Comparison of ENCODE assay signal across 26 mouse cellular contexts in genomic region chr6:87318651-87319050, GRCm38 (mm10). TPM values are rescaled to one million over a fixed set of nuclear protein-coding genes. Genes with fewer than 3 reads are reported as not detected.
A peak's percentile ranks its signal among the peaks of the same experiment; 100 is the strongest.
DNase-seq lines count a peak whose midpoint lies in the region; TF ChIP-seq lines count a peak whose summit lies in the region.
"Had no signal": no experiment of that assay in that cellular context is flagged by ENCODE, and none has a peak within 500 bp of the region (broad histone marks: within the 10 kb centered on the region; RNA-seq: fewer than 3 reads in every experiment).

No protein-coding gene starts in this region.

- no peak overlapping the region for H3K4me3 ChIP-seq in gastrocnemius, adult 2 months
- H3K4me3 ChIP-seq: embryonic facial prominence, embryonic 13.5 days; embryonic facial prominence, embryonic 15.5 days; erythroblast, embryonic 14.5 days; forebrain, embryonic 10.5 days; forebrain, embryonic 12.5 days had no signal

- H3K27ac ChIP-seq in gastrocnemius, adult 2 months: peak overlapping the region; percentile 69
- H3K27ac ChIP-seq: embryonic facial prominence, embryonic 13.5 days; embryonic facial prominence, embryonic 15.5 days; forebrain, embryonic 10.5 days; forebrain, embryonic 12.5 days had no signal

- intact Hi-C loops in gastrocnemius, adult 2 months (cut with DNase I): no loop called here
- intact Hi-C loops in gastrocnemius, postnatal 14 days (cut with DNase I; ENCODE audit: low total_unique reads): no loop called here

- peak; percentile 27 for DNase-seq in gastrocnemius, adult 18-20 months (ENCODE audit: low spot score)
- no peak for DNase-seq in gastrocnemius, adult 8-10 months (ENCODE audit: low spot score in 2 of 2)
- DNase-seq in gastrocnemius, adult 2 months: peak; percentile 71
- DNase-seq in gastrocnemius, postnatal 14 days: peak; percentile 58
- no peak for DNase-seq in cerebellum, adult 9-10 months
- no peak for DNase-seq in frontal cortex, postnatal 10 days (ENCODE audit: low spot score in 2 of 2)
- DNase-seq: adrenal gland, adult 8-10 months; adrenal gland, postnatal 14 days; adrenal gland, postnatal 36 days; B cell, adult 2 months; cerebellum, adult 11-12 months; cerebellum, adult 2 months; cerebellum, adult 9-11 months; cerebellum, postnatal 14 days; cerebellum, postnatal 36 days; embryo, embryonic 11 days; forebrain, postnatal 0 days had no signal

- TF ChIP-seq CTCF in gastrocnemius, adult 2 months (IDR thresholded peaks at IDR 0.05): no peak

RNA-seq across cellular contexts. Expression of gene Antxr1, which starts 17.0 kb away (rescaled TPM):
- total RNA-seq in gastrocnemius, adult 18-20 months (2021): 1 to 10 TPM; 5.7 to 7.3 TPM
- 1 to 10 TPM; 3.6 to 7.0 (median 5.2) TPM for total RNA-seq in gastrocnemius, adult 8-10 months (2022)
- 10 to 100 TPM in 1 of 2 experiments, 1 to 10 TPM in 1; 6.2 to 15.9 TPM for total RNA-seq in gastrocnemius, adult 2 months (2021)
- 10 to 100 TPM; 26.6 to 37.9 TPM for total RNA-seq in gastrocnemius, postnatal 14 days (2021)

RNA-seq across cellular contexts. Expression of gene Gkn1, which starts 32.1 kb away (rescaled TPM):
- total RNA-seq in gastrocnemius, adult 18-20 months (2021): not detected
- total RNA-seq in gastrocnemius, adult 8-10 months (2022): not detected
- total RNA-seq in gastrocnemius, adult 2 months (2021): not detected
- total RNA-seq in gastrocnemius, postnatal 14 days (2021): not detected
- total RNA-seq: adrenal gland, adult 18-20 months; adrenal gland, adult 8-10 months; adrenal gland, postnatal 14 days; adrenal gland, postnatal 36 days; CH12.LX; common myeloid progenitor, adult 5-6 weeks; forebrain, postnatal 0 days; G1E had no signal

RNA-seq across cellular contexts. Expression of gene Gkn2, which starts 54.5 kb away (rescaled TPM):
- not detected for total RNA-seq in gastrocnemius, adult 18-20 months (2021)
- not detected for total RNA-seq in gastrocnemius, adult 8-10 months (2022)
- not detected for total RNA-seq in gastrocnemius, adult 2 months (2021)
- not detected for total RNA-seq in gastrocnemius, postnatal 14 days (2021)
- total RNA-seq: adrenal gland, adult 18-20 months; adrenal gland, adult 8-10 months; adrenal gland, postnatal 14 days; adrenal gland, postnatal 36 days; CH12.LX; common myeloid progenitor, adult 5-6 weeks; forebrain, postnatal 0 days; G1E had no signal

Comparison
In these comparisons a context has a peak if more than half of its experiments do, and no peak if none do; other contexts are left out.
1. DNase-seq: peak in gastrocnemius, adult 18-20 months (single experiment), gastrocnemius, adult 2 months (single experiment) and gastrocnemius, postnatal 14 days (single experiment); none in gastrocnemius, adult 8-10 months (0 of 2), cerebellum, adult 9-10 months (single experiment) and frontal cortex, postnatal 10 days (0 of 2).